Mouse (Mus musculus) left cerebral cortex, adult 9 months (tissue): ENCODE results near the gene Cort.

ENCODE experiments used
- DNase-seq, 2 experiments: peaks; one replicate each; pipeline ENCODE4 v3.0.0; 2022; ENCODE audit warnings: low spot score in 2 of 2

Cort gene

DNA sequence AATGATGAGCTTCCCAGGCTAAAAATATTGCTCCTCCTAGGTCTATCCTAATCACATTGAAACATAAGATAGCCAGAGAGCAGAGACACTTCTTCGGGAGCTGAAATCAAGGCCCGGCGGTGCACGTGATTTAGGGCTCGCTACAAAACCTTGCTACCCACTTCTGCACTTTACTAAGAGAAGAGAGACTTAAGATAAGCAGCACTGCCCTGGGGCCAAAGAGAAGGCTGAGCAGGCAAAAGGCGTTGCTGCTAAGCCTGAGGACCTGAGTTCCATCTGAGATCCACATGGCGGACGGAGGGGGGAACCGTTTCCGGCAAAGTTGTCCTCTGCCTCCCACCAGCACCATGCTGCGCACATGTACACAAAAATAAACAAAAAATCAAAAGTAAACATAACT is 28.0 kb downstream of the Cort start:
- DNase-seq = no peak

DNA sequence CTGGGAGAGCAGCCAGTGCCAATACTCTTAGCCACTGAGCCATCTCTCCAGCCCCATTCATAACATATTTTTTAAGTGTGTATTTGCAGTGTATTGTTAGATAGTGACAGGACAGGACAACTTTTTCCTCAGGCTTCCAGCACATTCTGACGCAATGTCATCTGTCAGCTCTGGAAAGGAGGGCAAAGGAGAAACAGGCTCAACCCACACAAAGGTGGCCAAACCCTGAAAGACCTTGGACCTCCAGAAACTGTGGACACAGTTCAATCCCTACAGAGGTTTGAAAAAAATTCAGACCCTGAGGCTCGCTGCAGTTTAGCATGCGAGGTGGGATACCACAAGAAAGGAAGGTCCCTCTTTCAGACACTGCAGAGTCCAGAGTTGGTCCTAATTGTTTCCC is 28.6 kb downstream of the Cort start:
- no peak for DNase-seq

DNA sequence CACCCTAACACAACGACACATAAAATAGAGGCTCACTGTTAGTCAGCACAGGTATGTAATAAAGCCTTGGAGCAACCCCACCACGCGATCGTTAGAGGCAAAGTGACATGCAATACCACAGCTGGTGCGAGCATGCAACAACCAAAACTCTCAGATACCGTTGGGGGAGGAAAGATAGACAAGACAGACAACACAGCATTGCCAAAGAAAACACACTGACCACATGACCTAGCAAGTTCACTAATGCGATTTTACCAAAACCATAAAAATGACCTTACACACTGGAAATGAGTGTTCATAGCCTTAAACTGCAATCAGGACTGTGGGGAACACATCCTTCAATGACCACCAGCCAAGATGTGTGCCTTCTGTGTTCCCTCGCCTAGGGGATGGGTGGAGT is 35.2 kb downstream of the Cort start:
- no peak for DNase-seq

DNA sequence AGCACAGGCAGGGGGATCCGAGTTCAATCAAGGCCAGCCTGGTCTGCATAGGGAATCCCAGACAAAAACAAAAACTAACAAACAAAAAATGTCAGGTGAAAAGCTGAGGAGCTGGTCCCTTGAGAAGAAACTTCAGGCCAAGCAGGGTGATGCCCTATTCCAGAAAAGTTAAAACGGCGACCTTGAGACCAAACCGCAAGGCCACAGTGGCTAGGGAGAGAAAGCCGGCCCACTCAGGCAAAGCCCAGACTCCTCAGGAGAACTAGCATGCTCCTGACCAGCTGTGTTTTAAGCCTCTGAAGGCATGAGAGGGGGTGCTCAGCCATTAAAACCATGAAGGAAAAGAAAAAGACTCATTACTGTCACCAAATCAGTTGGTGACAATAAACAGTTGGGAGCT is 41.2 kb downstream of the Cort start:
- no peak for DNase-seq

DNA sequence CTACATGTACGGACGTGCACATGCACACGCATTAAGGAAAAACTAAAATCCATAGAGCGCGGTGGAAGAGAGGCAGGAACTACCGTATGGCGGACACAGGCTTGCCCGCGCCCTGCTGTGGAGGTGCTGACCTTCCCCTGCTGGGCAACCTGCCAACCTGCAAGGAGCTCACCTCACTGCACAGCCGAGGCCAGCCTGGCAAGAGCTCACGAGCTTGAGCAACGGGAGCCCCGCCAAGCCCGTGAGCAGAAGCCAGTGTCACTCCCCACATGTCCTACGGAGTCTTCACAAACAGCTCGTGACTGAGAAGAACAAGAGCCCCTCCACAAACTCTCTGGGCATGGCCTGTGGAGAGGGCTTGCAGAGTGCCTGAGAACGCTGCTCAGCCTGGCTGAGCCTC is 45.0 kb downstream of the Cort start:
- DNase-seq = no peak

DNA sequence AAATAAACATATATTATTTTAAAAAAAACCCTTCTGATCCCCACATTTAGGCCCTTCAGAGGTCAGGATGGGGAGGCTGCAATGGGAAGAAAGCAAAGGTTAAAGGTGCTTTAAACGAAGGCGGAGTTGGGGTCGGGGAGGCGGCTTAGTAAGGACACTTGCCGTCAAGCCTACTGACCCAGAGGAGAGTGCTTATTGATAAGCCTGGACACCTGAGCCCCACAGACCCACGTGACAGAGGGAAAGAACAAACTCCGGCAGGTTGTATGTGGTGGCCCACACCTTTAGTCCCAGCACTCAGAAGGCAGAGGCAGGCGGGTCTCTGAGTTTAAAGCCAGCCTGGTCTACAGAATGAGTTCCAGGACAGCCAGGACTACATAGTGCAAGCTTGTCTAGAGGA is 46.5 kb downstream of the Cort start:
- no peak for DNase-seq

DNA sequence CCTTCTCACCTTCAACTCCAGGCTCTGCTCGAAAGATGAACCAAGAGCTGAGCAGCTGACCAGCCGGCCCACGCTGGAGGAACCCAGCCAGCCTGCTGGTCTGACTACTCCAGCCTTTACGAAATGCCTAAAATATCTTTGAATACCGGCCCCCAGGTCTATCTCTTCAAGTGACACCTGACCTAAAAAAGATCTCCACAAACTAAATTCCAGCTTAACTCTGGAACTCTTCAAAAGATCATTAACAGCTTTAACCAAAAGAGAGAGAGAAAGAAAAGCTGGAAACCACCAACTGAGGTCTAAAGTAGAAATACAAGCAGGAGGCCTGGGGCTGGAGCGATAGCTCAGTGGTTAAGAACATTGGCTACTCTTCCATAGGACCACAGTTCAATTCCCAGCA is 46.9 kb downstream of the Cort start:
- no peak for DNase-seq

DNA sequence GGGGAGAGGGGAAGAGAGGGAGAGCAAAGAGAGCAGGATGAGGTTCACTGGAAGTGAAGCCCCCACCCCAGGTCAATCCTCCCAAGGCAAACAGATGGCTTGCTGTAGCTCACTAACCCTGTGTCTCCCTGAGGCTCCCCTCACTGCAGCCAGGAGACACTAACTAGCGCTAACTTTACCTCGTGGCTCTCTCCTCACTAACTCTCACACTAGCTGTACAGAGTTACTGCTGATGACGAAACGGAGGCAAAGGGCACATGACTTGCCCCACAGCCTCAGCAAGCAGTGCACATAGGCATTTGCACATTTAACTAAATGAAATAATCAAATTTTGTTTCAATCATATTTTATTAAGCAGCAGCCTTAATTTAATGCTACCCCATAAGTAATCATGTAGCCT is 48.3 kb downstream of the Cort start:
- no peak for DNase-seq

DNA sequence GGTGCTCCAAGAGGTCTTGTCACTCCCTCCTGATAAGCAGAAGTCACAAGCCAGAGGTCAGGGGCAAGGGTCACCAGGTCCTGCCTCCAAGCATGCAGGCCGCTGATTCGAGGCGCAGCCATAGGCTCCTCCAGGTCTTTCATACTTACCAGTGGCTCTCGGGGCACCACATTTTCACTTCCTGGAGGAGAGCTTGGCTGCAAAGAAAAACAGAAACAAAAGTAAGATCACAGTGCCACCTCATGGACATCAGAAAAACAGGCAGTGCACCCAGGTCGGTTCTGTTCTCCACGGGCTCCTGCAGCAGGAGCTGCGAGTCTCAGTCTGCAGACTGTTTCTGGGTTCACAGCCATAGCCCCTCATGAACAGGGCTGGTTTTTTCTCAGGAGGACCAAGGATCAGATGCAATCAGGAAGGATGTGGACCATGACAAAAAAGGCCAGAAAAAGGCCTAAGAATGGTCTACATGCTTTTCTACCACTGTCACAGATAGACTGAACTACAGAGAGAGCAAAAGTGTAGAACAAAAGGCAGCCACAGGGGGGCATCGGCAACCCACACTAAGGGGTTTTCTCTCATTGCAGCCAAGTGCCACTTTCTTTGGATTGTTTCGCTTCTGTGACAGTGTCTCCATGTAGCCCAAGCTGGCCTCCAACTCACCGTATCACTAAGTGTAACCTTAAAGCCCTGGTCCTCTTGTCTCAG is 50.5 kb downstream of the Cort start:
- DNase-seq = peak; percentile 52 to 84

DNA sequence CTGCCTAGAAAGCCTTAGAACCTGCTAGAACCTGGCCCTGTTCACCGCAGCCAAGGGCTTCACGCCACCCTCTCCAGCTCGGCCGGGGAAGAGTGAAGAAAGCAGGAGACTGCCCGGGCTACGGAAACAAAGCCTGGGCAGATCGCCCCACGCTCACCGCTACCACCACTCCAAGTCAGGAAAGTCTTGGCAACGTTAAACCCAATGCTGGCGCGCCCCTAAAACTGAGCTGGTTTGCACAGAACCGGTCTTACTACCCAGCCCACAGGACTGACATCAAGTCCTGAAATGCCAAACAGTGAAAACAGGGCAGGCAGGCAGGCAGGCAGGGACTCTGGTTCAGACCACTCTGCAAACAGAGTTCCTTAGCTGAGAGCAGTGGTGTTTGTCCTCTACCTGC is 51.5 kb downstream of the Cort start:
- DNase-seq = no peak
